Mouse (Mus musculus): ENCODE results near the gene Aldh1l1.

- TF ChIP-seq CTCF (IDR thresholded peaks at IDR 0.05; ENCODE audit: insufficient read depth, low read length) (no peak), POLR2A (IDR thresholded peaks at IDR 0.05; ENCODE audit: borderline replicate concordance, extremely low read depth, low read depth, low read length) (no peak)
Observed at GRCm38 (mm10) chr6:90507443-90507842, 21.2 kb downstream of the Aldh1l1 start.
